Mouse (Mus musculus) liver, adult 10 weeks (tissue): Measurements from ENCODE around the gene Sbno2. TPM values are rescaled to one million over a fixed set of nuclear protein-coding genes. Genes with fewer than 3 reads are reported as not detected.

Experiments
- polyA plus RNA-seq: library from polyadenylated mRNA; stranded (reverse); fragments of 350-450 nt; fragmentation: Illumina TruSeq; extraction: RNeasy Lipid Tissue Mini Kit (QIAGEN cat#74804); gene quantifications from one replicate; pipeline ENCODE4 v1.2.3, GENCODE M21; 2014; ENCODE audit warnings: low read depth, low replicate concordance

Sbno2 gene
- 0.64 TPM for polyA plus RNA-seq

GRCm38 (mm10) chr10:80105460-80105859, at the start of gene Sbno2:
Gene Sbno2 (minus strand): TSS chr10:80105571.

GRCm38 (mm10) chr10:80147719-80148601, 42.6 kb upstream of the Sbno2 start, which contains the start of gene Midn:
Gene Midn (plus strand): TSS chr10:80148272.

GRCm38 (mm10) chr10:80140666-80141035, 35.3 kb upstream of the Sbno2 start, which contains the start of gene Cbarp:
Gene Cbarp (minus strand): TSS chr10:80140835.

DNA sequence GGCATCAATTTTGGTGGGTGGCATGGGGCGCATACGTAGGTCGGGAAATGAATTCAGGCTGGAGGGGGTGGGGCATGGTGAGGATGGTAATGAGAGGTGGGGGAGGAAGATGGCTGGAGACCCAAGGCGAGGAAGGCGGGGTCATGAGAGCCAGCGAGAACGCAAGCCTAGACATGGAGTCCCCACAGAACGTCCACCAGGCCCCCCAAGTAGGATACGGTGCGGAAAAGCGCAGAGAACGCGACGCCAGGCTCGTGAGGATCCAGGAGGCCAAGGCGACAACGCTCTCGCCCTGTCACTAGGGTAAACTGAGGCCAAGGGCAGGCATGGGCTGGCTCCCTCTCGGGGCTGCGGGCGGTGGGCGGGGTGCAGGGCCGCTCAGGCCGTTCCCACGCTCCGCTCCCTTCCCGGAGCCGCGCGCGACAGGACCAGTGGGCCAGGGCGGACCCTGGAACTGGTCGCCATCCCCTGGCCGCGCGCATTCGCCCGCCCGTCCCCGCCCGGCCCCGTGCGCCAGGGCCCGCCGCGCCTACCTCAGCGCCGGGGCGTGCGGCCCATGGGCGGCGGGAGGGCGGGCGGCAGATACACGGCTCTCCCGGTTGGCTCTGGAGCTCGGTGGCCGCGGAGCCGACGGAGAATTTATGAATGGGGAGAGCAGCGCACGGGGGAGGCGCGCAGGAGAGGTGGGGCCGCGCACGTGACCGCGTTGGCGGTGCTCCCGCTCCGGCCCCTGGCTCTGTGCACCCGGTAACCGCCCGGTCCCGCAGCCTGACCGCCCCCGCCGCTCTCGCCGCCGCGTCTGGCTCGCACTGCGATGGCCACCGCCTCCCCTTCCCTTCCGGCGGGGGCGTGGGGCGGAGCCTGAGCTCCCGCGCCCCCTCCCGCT, 33.4 kb upstream of the Sbno2 start, which contains the start of gene Atp5d:
Gene Atp5d (plus strand): TSS at position 80 of the 886 bp plus-strand sequence.

DNA sequence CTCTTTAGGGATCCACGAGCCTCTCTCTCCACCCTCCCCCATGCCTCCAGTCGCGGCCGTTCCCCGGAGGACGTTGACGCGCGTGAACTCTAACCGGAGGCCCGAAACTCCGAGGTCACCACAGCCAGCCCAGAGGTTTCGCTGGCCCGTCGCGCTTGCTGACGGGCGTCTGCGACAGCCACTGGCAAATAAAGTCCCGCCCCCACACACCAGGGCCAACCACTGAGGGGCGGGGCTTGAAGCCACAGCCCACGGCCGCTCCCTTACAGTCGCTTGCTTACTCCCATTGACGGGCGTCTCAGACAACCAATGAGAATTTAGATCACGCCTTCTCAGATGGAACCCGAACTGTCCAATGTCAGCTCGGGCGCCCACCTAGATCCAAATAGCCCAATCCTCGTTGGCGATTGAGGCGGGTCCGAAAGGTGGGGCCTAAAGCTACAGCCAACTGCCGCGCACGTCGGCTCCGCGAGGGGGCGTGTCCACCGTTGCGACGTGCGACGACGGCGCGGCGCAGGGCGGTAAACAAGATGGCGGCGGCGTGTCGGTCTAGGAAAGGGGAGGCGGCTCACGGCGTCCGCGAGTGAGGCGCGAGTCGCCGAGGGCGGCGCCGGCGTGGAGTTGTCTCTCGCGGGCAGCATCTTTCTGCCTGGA, 10.0 kb upstream of the Sbno2 start, which contains the start of gene Stk11:
Gene Stk11 (plus strand): TSS at position 514 of the 654 bp plus-strand sequence.

DNA sequence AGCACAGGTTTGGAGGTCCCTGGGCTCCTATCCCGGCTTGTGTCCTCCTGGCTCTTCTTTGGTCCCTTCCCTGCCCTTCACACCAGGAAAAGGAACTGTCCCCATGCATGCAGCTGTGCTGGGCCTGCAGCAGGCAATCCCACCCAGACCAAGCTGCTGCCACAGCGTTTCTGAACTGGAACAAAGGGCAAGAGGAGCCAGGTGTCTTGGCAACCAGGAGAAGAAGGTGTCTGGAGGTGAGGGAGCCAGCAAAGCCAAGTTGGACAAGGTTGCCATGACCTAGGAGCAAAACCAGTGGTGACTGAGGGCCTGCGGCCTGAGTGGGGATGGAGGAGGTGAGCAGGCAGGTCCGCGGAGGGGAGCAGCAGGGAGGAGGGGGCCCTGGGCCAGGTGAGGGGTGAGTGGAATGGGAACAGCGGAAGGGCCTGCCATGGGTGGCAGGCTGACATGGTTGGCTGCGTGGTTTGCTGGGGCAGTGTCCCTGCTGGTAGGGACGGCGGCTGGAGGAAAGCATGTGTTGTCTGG, 58.3 kb downstream of the Sbno2 start, which contains the start of gene Gpx4:
Gene Gpx4 (plus strand): TSS at position 126 of the 525 bp plus-strand sequence.

DNA sequence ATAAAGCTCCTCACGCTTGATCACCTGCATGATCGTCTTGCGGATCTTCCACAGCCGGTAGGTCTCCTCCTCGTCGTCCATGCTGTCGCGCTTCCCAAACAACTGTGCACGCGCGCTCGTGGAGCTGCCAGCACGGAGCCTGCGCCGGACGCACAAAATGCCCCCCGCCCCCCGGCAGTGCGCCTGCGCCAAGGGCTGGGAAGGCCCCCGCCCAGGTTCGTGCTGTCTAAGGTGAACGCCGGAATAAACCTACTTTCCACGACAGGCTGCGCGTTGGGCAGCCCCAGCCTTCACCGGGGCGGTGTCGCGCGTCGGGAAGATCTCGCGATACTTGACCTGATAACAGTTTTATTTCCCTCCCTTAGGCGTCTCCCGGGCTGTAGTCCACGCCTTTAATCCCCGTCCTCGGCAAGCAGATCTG, 65.8 kb downstream of the Sbno2 start, which contains the start of gene Polr2e:
Gene Polr2e (minus strand): TSS at position 237 of the 421 bp plus-strand sequence.

GRCm38 (mm10) chr10:80016511-80016910, 88.9 kb downstream of the Sbno2 start, which contains the start of gene Arhgap45:
Gene Arhgap45 (plus strand): TSS chr10:80016653.

Other genes with a start within 250 kb of the Sbno2 start
- gene Prtn3, start 231.1 kb downstream of the Sbno2 start, polyA plus RNA-seq, result not detected
- gene Plppr3, start 230.9 kb downstream of the Sbno2 start, polyA plus RNA-seq, result not detected
- gene Elane, start 219.3 kb downstream of the Sbno2 start, polyA plus RNA-seq, result not detected
- not detected for gene Cfd, start 214.7 kb downstream of the Sbno2 start, polyA plus RNA-seq
- gene Med16, start 196.6 kb downstream of the Sbno2 start, polyA plus RNA-seq, result not detected
- gene Gm26602, start 194.7 kb downstream of the Sbno2 start, polyA plus RNA-seq, result not detected
- not detected for gene Kiss1r, start 188.6 kb downstream of the Sbno2 start, polyA plus RNA-seq
- gene R3hdm4, start 184.4 kb downstream of the Sbno2 start, polyA plus RNA-seq, result 5.4 TPM
- gene Arid3a, start 178.5 kb downstream of the Sbno2 start, polyA plus RNA-seq, result 0.19 TPM
- gene Wdr18, start 145.4 kb downstream of the Sbno2 start, polyA plus RNA-seq, result 1.8 TPM
- not detected for gene Grin3b, start 134.9 kb downstream of the Sbno2 start, polyA plus RNA-seq
- 1.4 TPM for gene Tmem259, start 121.2 kb downstream of the Sbno2 start, polyA plus RNA-seq
- 0.66 TPM for gene Cnn2, start 117.0 kb downstream of the Sbno2 start, polyA plus RNA-seq
- 0.08 TPM for gene Abca7, start 109.1 kb downstream of the Sbno2 start, polyA plus RNA-seq
- gene Arhgap45, start 88.9 kb downstream of the Sbno2 start, polyA plus RNA-seq, result 0.13 TPM
- 0.85 TPM for gene Polr2e, start 65.8 kb downstream of the Sbno2 start, polyA plus RNA-seq
- 73.4 TPM for gene Gpx4, start 58.4 kb downstream of the Sbno2 start, polyA plus RNA-seq
- gene Stk11, start 10.2 kb upstream of the Sbno2 start, polyA plus RNA-seq, result 9.5 TPM
- gene Atp5d, start 33.1 kb upstream of the Sbno2 start, polyA plus RNA-seq, result 4.3 TPM
- not detected for gene Cbarp, start 35.3 kb upstream of the Sbno2 start, polyA plus RNA-seq
- gene Midn, start 42.7 kb upstream of the Sbno2 start, polyA plus RNA-seq, result 5.2 TPM
- gene Cirbp, start 60.4 kb upstream of the Sbno2 start, polyA plus RNA-seq, result 8.9 TPM
- 1.1 TPM for gene 1600002K03Rik, start 67.4 kb upstream of the Sbno2 start, polyA plus RNA-seq
- gene Efna2, start 73.9 kb upstream of the Sbno2 start, polyA plus RNA-seq, result not detected
- gene Mum1, start 120.9 kb upstream of the Sbno2 start, polyA plus RNA-seq, result 1.5 TPM
- gene Ndufs7, start 143.6 kb upstream of the Sbno2 start, polyA plus RNA-seq, result 3.2 TPM
- gene Gamt, start 155.4 kb upstream of the Sbno2 start, polyA plus RNA-seq, result 20.3 TPM
- gene Dazap1, start 155.9 kb upstream of the Sbno2 start, polyA plus RNA-seq, result 13.7 TPM
- gene Rps15, start 186.9 kb upstream of the Sbno2 start, polyA plus RNA-seq, result 3.6 TPM
- gene Apc2, start 190.4 kb upstream of the Sbno2 start, polyA plus RNA-seq, result not detected
- 0.69 TPM for gene 2310011J03Rik, start 215.0 kb upstream of the Sbno2 start, polyA plus RNA-seq
- gene Pcsk4, start 223.9 kb upstream of the Sbno2 start, polyA plus RNA-seq, result 0.32 TPM
- gene Reep6, start 224.4 kb upstream of the Sbno2 start, polyA plus RNA-seq, result 47.3 TPM
- gene Adamtsl5, start 242.8 kb upstream of the Sbno2 start, polyA plus RNA-seq, result 0.13 TPM